Mouse (Mus musculus): ENCODE data around the gene Hsf2. TPM values are rescaled to one million over a fixed set of nuclear protein-coding genes. Genes with fewer than 3 reads are reported as not detected.

Hsf2 gene
- 10 to 100 TPM; 15.0 to 17.9 TPM for total RNA-seq (2021)
- polyA plus RNA-seq (2012; rRNA removed) = 1.5 and 1.9 TPM in 2 replicates
- long read RNA-seq, partial matches to known transcripts = 0 of 3 reads
- long read RNA-seq, other reads (novel, unspliced or antisense) = 2 of 3 reads

DNA sequence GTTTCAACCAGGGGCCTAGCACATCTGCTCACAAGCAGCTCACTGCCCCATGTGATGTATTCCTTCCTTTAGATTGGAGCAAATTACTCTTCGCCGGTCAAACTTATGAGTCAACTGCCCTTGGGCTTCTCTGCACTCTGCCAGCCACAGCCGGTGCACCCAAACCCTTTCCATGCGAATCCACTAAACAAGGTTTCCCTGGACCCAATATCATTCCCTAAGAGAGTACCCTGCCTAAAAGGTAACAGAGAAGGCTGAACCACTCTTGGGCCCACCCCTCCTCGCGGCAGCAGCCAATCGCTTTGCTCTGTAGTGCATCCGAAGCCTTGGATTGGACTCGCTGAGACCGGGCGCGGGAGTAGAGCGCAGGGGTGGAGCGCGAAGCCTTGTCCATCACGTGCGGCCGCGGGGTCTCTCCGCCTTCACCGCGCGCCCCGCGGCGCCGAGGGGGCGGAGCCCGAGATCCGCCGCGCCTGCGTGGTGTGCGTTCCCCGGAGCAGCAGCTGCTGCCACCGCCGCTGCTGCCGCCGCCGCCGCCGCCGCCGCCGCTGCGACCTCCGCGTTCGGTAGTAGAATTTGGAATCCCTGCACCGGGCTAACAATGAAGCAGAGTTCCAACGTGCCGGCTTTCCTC, at the start of gene Hsf2:
Gene Hsf2 (plus strand): TSS at position 478 of the 634 bp plus-strand sequence.
- DNase-seq = peak; percentile 98

DNA sequence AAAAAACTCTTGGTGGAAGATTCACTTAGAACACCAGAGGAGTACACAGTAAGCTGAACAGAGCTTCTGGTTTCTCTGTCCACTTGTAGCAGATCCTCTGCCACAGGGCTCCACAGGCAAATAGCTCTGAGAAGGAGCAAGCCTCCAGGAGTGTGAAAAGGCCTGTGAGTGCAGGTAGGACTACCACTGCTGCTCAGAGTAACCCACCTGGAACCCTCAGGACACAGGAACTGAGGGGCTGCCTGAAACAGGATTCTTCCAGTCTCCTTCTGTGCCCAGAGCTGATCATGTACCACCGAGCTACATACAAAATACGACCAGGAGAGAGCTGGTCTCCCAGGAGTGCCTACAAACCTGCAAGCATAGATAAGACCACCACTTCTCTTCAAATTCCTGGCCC, 48.3 kb upstream of the Hsf2 start:
- no peak for DNase-seq

DNA sequence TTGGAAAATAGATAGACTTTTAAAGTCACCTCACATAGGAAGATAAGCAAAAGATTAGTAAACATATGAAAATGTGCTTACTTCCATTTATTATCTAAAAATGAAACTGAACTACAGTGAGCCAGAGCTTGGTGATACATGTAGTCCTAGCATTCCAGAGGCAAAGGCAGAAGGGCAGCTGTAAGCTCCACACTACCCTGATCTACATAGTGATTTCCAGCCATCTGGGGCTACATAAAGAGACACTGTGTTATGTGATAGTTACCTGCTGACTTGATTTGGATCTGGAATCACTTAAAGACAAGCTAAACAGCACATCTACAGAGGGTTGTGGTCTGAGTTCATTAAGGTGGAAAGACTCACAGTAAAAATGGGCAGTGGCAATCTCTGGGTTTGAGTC, 45.1 kb upstream of the Hsf2 start:
- no peak for DNase-seq

DNA sequence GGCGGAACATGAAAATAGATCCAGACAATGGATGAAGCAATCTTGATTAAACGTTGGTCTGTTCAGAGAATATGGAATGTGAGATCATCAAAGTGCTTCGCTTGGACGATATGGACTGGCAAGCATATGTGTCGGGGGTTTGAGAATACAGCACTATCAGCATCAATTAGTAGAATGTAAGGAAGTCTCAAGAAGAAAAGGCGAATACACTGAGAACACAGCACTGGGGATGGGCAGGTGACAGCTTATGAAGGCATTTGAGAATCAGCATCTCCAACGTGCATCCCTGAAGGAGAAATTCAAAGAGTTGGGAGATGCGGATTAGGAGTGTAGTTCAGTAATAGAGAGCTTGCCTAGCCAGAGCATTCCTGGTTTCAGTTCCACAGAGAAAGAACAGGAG, 41.8 kb upstream of the Hsf2 start:
- no peak for DNase-seq

DNA sequence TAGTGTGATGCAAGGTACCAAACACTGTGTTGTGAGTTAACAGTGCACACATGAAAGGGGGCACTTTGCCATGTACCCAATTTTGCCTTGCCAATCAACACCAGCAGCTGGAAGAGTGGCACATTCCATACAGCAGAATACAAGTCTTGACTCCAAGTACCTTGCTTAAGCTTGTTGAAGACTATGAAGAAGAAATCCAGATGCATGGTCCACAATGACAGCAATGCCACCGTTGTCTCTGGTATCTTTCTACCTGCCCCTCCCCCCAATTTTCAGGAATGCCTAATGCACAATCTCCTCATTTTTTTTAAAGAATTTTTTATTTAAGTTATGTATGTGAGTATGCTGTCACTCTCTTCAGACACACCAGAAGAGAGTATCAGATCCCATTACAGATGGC, 40.5 kb upstream of the Hsf2 start:
- no peak for DNase-seq

DNA sequence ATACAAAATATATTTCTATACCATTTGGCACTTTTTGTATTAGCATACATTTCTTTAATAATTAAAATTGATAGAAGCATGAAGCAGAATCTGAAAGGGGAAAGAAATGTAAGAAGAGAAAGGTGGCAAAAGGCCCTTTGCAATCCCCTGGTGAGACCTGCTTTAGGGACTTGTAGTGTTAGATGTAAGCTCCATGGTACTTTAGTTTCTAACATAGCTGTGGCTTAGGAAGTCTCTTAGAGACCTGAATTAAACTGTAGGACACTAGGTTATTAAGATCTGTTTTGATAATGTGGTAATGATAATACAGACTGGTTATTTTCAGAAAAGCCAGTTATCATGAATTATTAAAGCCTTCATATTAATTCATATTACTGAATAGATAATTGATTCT, 38.5 kb upstream of the Hsf2 start:
- DNase-seq = no peak

DNA sequence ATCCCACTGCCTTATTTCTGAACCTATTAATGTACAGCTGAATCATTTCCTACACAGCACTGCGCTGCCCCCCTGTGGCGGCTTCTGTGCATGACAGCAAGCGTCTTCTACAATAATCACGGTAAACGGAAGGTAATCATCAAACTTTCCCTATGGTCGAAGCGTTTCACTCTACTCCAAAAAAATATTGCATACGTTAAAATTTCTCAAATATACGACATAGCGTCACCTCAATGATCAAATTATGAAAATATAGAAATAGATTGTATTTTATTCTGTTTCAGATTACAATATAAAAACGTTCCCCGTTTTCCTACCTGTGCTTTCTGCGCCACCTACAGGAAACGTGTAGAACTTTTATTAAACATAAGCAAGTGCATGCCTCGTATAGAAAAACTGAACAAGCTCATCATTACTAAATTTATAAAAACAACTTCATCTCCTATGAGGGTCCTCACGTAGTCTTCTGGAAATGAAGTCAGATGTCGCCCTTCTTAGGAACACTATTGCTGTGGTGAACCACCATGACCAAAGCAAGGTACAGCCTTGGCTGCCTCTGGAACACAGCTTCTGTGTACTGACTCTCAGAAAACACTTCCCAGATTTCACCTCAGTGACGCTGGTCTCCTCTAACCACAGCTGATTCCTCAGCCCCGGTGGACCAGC, 38.0 kb upstream of the Hsf2 start:
- DNase-seq = peak; percentile 77

DNA sequence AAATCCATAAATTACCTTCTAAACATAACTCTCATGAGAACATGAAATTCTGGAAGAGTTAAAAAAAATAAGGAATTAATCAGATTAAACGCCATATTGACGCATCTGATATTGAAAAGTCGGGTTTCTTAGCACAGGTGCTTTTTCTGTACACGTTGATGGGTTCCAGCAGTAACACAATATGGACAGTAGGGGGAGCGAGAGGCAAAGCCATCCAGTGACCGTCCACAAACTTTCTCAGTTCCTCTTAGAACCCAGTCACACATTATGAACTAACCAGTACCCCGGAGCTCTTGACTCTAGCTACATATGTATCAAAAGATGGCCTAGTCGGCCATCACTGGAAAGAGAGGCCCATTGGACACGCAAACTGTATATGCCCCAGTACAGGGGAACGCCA, 22.9 kb upstream of the Hsf2 start:
- DNase-seq = peak; percentile 43

DNA sequence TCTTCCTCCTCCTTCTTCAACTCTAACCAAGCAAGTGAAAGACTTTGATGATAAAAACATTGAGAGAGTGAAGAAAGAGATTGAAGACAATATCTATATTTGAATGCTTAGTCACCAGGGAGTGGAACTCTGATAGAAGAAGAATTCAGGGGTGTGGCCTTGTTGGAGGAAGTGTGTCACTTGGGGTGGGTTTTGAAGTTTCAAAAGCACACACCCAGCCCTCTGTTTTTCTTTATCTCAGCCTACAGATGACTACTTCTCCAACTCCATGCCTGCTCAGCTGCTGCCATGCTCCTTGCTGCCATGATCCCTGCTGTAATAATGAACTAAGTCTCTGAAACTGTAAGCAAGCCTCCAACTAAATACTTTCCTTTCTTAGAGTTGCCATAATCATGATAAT, 20.4 kb upstream of the Hsf2 start:
- DNase-seq = no peak

DNA sequence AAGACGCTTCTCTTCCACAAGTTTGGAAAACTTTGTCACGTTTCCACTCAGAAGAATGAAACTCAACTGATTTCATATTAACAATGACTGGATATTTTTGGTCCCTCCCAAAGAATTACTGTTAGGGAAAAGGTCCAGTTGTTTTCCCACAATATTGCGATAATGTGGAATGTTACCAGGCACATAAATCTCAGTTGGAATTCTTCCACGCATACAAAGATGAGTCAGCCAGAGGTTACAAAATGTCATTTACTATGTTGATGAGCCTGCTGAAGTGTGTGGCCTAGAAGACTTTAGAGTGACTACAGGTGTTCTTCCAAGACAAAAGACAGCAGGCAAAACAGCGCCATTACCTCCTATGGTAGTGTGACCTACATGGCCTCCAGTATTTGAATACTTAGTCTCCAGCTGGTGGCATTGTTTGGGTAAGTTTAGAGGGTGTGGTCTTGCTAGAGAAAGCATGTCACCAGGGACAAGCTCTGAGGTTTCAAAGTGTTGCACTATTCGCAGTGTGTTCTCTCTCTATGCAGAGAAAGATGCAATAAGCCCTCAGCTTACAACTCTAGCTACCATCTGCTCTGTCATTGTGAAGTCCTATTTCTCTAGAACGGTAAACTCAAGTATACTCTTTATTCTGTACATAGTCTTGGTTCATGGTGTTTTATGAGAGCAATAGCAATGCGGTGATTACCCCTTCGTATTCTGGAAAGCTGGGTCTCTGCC, 8.9 kb upstream of the Hsf2 start:
- peak; percentile 17 for DNase-seq

DNA sequence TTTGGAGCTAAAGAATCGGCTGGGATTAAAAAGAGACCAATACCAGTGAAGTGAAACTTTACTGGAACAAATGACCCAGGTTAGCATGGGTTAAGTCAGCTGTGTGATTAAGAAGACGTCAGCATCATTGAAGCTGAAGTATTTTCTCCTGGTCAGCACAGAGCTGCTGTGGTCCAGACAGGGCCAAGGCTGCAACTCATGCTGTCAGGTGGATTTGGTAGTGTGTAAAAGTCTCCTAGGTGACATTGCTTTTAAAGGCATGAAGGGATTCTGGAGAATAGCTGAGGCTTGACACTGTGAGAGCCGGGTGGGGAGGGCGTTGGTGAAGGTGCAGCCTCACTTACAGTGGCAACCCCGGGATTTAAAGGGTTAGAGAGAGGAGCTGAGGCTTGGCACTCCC, 4.5 kb upstream of the Hsf2 start:
- no peak for DNase-seq

DNA sequence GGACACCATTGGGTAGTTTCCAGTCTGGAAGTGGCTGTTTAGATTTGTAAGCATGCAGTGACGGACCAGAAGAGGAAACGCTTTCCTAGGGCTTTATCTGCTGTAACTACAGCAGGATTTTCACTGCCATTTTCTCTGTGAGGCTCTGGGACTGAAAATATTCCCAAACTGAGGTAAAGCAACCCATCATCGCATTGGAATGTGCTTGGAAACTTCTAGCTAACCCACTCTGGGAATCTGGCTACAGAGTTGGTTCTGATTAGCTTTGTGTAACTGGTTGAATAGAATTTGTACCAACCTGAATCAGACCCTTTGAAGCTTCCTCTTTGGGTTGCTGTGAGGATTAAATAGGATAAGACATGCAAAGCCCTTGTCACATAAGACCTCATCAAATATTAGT, 1.4 kb upstream of the Hsf2 start:
- DNase-seq = no peak

DNA sequence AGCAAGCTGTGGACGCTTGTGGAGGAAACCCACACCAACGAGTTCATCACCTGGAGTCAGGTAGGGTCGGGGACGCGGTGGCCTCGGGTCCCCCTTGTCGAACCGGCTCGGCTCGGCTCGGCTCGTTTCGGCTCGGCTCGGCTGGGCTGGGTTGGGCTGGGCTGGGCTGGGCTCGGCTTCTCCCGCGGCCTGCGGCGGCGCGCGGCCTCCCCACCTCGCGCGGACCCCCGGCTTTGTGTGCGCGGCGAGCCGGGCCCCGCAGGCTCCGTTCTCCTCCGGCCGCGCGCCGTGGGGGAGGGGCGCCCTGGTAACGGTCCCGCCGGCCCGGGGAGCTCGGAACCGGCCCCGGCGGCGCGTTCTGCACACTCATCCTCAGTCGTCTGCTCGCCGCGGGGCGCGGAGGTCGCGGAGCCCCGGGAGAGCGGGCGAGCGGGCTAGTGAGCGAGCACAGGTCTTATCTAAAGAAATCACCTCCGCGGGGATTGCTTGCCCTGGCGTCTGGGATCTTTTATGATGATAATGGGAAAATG, 422 bp downstream of the Hsf2 start:
- peak; percentile 87 for DNase-seq

DNA sequence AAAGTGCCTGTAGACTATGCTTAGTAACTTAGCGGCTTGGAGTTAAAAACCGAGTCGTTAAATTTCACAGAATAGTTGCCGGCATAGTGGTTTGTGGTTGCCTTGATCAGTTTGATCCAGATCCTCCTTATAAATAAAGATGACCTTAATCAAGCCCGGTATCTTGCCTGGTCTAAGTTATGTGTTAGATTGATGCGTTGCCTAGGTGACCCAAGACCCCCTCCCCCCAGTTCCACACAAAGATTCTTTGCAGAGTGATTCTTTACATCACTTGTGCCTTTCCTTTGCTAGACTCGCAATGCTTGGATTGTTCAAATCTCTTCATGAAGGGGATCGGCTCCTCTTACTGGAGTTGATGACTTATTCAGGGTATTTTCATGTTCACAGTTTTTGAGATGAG, 1.0 kb downstream of the Hsf2 start:
- no peak for DNase-seq

DNA sequence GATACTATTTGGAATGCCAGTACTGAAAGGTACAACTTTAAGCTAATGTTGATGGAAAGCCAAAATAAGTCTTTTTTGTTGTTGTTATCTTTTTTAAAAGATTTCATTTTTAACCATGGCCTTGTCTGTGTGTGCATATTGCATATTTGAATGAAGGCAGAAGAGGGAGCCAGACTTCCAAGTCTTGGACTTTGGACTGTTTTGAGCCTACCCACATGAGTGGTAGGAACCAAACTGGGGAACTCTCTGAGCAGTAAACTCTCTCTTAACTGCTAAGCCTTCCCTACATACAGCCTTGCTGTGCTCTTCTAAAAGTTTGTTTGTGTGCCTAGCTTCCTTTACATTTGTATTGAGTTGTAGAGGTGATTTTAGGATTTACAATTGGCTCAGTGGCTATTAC, 2.4 kb downstream of the Hsf2 start:
- DNase-seq = no peak

DNA sequence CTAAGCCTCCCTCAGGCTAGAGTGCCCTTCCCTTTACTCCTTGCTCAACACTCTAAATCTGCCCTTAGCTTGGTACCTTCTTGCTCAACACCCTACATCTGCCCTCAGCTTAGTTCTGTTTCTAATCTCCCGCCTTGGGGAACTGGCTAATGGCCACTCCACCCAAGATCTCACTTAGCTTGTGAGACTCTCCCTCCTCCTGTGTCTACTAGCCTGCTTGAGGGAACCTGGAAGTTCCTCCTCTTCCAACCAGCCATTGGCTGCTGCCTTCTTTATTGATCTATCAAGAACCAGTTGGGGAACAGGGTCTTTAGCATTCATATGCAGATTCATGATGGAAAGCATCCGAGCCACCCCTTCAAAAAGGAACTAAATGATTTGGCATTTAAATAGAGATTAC, 5.9 kb downstream of the Hsf2 start:
- no peak for DNase-seq

DNA sequence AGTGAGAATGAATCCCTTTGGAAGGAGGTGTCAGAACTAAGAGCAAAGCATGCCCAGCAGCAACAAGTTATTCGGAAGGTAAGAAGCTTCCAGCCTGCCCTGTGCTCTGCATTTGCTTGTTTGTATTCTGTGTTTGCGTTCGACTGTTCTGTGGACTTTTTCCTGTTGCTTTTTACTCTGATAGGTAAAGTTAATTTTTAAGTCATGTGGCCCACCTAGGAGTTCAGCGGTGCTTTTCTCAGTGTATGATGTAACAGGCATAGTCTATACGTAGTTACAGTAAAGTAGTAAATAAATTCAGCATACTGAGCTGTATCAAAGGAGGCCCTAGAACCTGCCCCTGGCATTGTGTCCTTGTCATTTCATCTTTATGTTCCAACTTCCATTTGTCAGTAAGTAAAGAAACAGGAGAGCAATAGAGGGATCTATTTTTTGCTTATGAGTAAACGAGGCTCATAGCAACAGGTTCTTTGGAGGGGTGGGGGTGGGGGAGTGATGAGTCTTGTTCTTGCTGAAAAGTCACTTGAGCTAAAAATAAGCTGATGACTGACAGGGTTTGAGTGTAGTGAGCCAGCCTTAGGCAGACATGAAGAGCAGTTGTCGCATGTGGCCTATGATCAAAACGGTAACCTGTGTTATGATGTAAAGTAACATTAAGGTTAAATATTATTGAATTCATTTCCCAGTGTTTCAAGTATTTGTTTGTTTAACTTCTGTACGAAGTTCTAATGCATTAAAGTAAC, 13.4 kb downstream of the Hsf2 start:
- DNase-seq = no peak

DNA sequence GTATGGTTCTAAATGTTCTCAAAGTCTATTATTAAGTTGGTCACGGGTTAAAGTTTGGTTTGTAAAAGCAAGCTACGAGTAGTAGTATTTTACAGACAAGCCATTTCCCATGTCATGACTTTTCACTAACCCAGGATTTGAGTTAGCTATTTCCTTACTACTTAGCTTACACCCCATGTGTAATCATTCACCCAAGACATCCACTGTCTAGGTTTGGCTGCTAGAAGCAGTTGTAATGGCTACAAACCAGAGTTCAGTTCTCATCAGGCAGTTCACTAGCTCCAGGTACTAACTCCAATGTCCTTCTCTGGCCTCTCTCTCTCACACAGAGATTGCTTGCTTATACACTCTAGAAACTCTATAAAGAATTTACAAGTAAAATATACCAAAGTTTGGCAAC, 28.4 kb downstream of the Hsf2 start:
- no peak for DNase-seq

DNA sequence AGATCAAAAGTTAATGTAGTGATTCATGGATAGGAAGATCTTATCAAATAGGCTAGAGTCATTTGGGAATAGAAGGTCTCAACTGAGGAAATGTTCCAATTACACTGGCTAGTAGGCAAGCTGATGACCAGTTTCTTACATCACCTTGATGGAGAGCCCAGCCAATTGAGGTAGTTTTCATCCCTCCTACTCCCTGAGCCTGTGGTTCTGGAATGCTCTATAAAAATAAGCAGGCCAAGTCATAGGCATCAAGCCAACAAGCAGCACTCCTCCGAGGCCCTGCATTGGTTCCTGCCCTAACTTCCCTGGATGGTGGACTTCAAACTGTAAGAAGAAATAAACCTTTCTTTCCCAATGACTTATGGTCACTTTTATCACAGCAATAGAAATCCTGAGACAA, 29.1 kb downstream of the Hsf2 start:
- peak; percentile 26 for DNase-seq

DNA sequence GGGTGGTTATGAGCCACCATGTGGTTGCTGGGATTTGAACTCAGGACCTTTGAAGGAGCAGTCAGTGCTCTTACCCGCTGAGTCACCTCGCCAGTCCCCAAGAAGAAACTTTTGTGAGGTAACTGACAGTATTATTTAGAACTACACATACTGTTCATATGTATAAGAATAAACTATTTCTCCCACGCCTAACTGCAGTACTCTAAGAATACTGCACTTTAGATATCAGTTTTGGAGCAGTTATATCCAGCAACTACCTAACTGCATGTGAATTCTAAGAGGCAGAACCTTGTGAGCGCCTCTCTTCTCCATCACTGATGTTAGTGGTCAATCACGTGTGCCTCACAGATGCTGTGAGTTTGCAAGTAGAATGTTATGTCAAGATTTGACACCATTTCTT, 40.3 kb downstream of the Hsf2 start:
- no peak for DNase-seq

DNA sequence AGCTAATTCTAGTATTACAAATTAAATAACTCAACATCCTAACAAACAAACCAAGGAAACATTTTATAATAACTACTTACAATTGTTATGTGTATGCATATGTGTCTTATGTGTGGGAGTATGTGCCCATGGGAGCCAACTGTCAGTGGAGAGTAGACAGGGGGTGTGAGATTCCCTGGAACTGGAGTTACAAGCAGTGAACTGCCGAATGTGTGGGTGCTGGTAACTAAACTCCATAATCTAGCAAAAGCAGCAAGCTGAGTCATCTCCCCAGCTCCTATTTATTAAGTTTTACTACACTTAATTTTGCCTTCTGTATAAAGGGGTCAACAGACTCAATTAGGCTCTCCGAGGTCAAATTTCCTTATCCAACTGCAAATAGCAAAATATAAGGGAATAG, 44.9 kb downstream of the Hsf2 start:
- DNase-seq = no peak

DNA sequence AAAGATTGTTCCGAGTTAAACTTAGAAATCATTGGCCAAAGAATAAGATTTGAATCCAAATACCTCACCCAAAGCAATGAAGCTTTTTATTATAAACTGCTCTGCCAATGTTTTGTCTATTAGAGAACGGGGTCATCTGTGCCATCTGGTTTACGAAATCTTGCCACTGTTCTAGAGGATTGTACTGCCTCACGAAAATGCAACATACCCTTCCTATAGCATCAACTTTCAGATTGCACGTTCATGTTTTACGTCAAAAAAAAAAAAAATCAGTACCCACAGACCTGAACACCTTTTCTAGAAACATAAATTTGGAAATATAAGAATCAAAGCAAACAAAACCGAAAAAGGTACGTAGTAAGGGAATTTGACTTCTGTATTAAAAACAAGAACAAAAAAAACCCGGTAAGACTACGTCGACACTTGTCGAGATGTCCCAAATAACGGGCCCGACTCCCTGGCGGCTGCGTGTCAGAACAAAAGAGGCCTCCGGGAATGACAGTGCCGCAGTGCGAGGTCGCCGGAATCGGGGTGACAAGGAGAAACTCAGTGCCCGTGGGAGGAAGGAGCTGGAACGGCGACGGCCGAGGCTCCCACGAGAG, 45.5 kb downstream of the Hsf2 start:
- DNase-seq = no peak

All from adrenal gland, adult 2 months (tissue).